Mouse (Mus musculus) embryo, embryonic 9.5 days (tissue): Measurements from ENCODE around the gene Dctn3.
"Not testable (repeated sequence)": the region's sequence is repeated elsewhere in the genome, so short reads cannot be mapped to it uniquely, and the experiment has no call there.

ENCODE experiments used
- DNase-seq: peaks from one replicate; pipeline ENCODE4 v3.0.0-alpha.2; 2017; ENCODE audit errors: extremely low spot score

Dctn3 gene

GRCm38 (mm10) chr4:41738256-41738603 lies 15.3 kb upstream of the Dctn3 start:
- DNase-seq: no peak

GRCm38 (mm10) chr4:41737602-41738255 lies 14.8 kb upstream of the Dctn3 start:
- DNase-seq: peak; percentile 65

GRCm38 (mm10) chr4:41731052-41731765 lies 8.2 kb upstream of the Dctn3 start, which contains the start of gene Arid3c:
TSS of gene Arid3c (minus strand) at chr4:41731142.
- DNase-seq: no peak

GRCm38 (mm10) chr4:41726826-41727621 lies 4.1 kb upstream of the Dctn3 start:
- DNase-seq: no peak

- DNase-seq: no peak
Observed at GRCm38 (mm10) chr4:41716834-41717233, 6.1 kb downstream of the Dctn3 start.

- no peak for DNase-seq
Observed at GRCm38 (mm10) chr4:41715596-41715995, 7.4 kb downstream of the Dctn3 start.

GRCm38 (mm10) chr4:41715082-41715481 lies 7.9 kb downstream of the Dctn3 start:
- DNase-seq: no peak

GRCm38 (mm10) chr4:41714276-41714675 lies 8.7 kb downstream of the Dctn3 start:
- no peak for DNase-seq

GRCm38 (mm10) chr4:41713197-41714067 lies 9.5 kb downstream of the Dctn3 start, which contains the start of gene Rpp25l:
TSS of gene Rpp25l (minus strand) at chr4:41713534.
- peak; percentile 94 for DNase-seq

- DNase-seq: no peak
Observed at GRCm38 (mm10) chr4:41712421-41713196, 10.4 kb downstream of the Dctn3 start.

- DNase-seq: no peak
Observed at GRCm38 (mm10) chr4:41711705-41712375, 11.1 kb downstream of the Dctn3 start.

- DNase-seq: no peak
Observed at GRCm38 (mm10) chr4:41710229-41710628, 12.7 kb downstream of the Dctn3 start.

- peak; percentile 66 for DNase-seq
Observed at GRCm38 (mm10) chr4:41708192-41708745, 14.7 kb downstream of the Dctn3 start.

- DNase-seq: peak; percentile 76
Observed at GRCm38 (mm10) chr4:41707011-41707535, 15.9 kb downstream of the Dctn3 start.

- no peak for DNase-seq
Observed at GRCm38 (mm10) chr4:41705922-41706754, 16.8 kb downstream of the Dctn3 start.

- no peak for DNase-seq
Observed at GRCm38 (mm10) chr4:41704651-41705050, 18.3 kb downstream of the Dctn3 start.

GRCm38 (mm10) chr4:41702226-41702625 lies 20.7 kb downstream of the Dctn3 start:
- not testable (repeated sequence) for DNase-seq

- not testable (repeated sequence) for DNase-seq
Observed at GRCm38 (mm10) chr4:41700224-41700623, 22.7 kb downstream of the Dctn3 start.

- DNase-seq: not testable (repeated sequence)
Observed at GRCm38 (mm10) chr4:41699783-41700182, 23.2 kb downstream of the Dctn3 start, which contains the start of gene Il11ra1. TSS of gene Il11ra1 (plus strand) at chr4:41699989.
